Mouse (Mus musculus): ENCODE measurements around the gene Afp. TPM values are rescaled to one million over a fixed set of nuclear protein-coding genes. Genes with fewer than 3 reads are reported as not detected.

The Afp gene
- 2.7 and 5.0 TPM in 2 replicates for polyA plus RNA-seq (2014; fragmentation: Nextera tagmentation; extraction: Ambion mirVana)

- ATAC-seq (ENCODE audit: insufficient read depth, low FRiP score, low TSS enrichment) (no peak), DNase-seq (ENCODE audit: low spot score) (no peak)
- H3K4me2 ChIP-seq (ENCODE audit: low read depth) = no peak within 1 kb of the TSS
- no peaks in the 10 kb centered on the region for H3K9me3 ChIP-seq (ENCODE audit: control insufficient read depth, low read length)
- H3K27ac ChIP-seq (ENCODE audit: low read depth, low read length) = no peak within 1 kb of the TSS
- no peaks in the 10 kb centered on the region for H3K27me3 ChIP-seq (ENCODE audit: control insufficient read depth, insufficient read depth, low read length)
- no peak within 1 kb of the TSS for H3K4me3 ChIP-seq (ENCODE audit: low read depth, low read length)
- H3K9ac ChIP-seq (ENCODE audit: low read length) = no peak within 1 kb of the TSS
- 88% methylated on average over 7 of the region's 7 CpGs for WGBS
- no peaks in the 10 kb centered on the region for H3K36me3 ChIP-seq (ENCODE audit: control insufficient read depth, insufficient read depth, low read length)
- no peaks in the 10 kb centered on the region for H3K4me1 ChIP-seq (ENCODE audit: control insufficient read depth, insufficient read depth, low read length)
Observed at GRCm38 (mm10) chr5:90490518-90490917, at the start of gene Afp. Afp (plus strand) TSS chr5:90490737.

GRCm38 (mm10) chr5:90447577-90447976 lies 43.0 kb upstream of the Afp start:
- H3K4me2 ChIP-seq (ENCODE audit: low read depth) = no peak overlapping the region
- DNase-seq (ENCODE audit: low spot score) = no peak
- no peak overlapping the region for H3K9ac ChIP-seq (ENCODE audit: low read length)
- H3K27me3 ChIP-seq (ENCODE audit: control insufficient read depth, insufficient read depth, low read length) = no peaks in the 10 kb centered on the region
- H3K27ac ChIP-seq (ENCODE audit: low read depth, low read length) = no peak overlapping the region
- H3K4me1 ChIP-seq (ENCODE audit: control insufficient read depth, insufficient read depth, low read length) = no peaks in the 10 kb centered on the region
- no peak overlapping the region for H3K4me3 ChIP-seq (ENCODE audit: low read depth, low read length)
- no peak for ATAC-seq (ENCODE audit: insufficient read depth, low FRiP score, low TSS enrichment)
- no peaks in the 10 kb centered on the region for H3K36me3 ChIP-seq (ENCODE audit: control insufficient read depth, insufficient read depth, low read length)
- no peaks in the 10 kb centered on the region for H3K9me3 ChIP-seq (ENCODE audit: control insufficient read depth, low read length)
- WGBS = 95% methylated on average over 3 of the region's 3 CpGs

GRCm38 (mm10) chr5:90449961-90450360 lies 40.6 kb upstream of the Afp start:
- Histone ChIP-seq H3K9ac (ENCODE audit: low read length) (no peak overlapping the region), H3K4me1 (ENCODE audit: control insufficient read depth, insufficient read depth, low read length) (no peaks in the 10 kb centered on the region), H3K27me3 (ENCODE audit: control insufficient read depth, insufficient read depth, low read length) (no peaks in the 10 kb centered on the region), H3K36me3 (ENCODE audit: control insufficient read depth, insufficient read depth, low read length) (no peaks in the 10 kb centered on the region), H3K27ac (ENCODE audit: low read depth, low read length) (no peak overlapping the region), H3K4me2 (ENCODE audit: low read depth) (no peak overlapping the region), H3K9me3 (ENCODE audit: control insufficient read depth, low read length) (no peaks in the 10 kb centered on the region), H3K4me3 (ENCODE audit: low read depth, low read length) (no peak overlapping the region)
- WGBS = 89% methylated on average over 5 of the region's 5 CpGs
- DNase-seq (ENCODE audit: low spot score) = no peak
- no peak for ATAC-seq (ENCODE audit: insufficient read depth, low FRiP score, low TSS enrichment)

GRCm38 (mm10) chr5:90452711-90453110 lies 37.8 kb upstream of the Afp start:
- Histone ChIP-seq H3K4me3 (ENCODE audit: low read depth, low read length) (no peak overlapping the region), H3K9me3 (ENCODE audit: control insufficient read depth, low read length) (no peaks in the 10 kb centered on the region), H3K9ac (ENCODE audit: low read length) (no peak overlapping the region), H3K27ac (ENCODE audit: low read depth, low read length) (no peak overlapping the region), H3K27me3 (ENCODE audit: control insufficient read depth, insufficient read depth, low read length) (no peaks in the 10 kb centered on the region), H3K4me2 (ENCODE audit: low read depth) (no peak overlapping the region), H3K4me1 (ENCODE audit: control insufficient read depth, insufficient read depth, low read length) (no peaks in the 10 kb centered on the region), H3K36me3 (ENCODE audit: control insufficient read depth, insufficient read depth, low read length) (no peaks in the 10 kb centered on the region)
- ATAC-seq (ENCODE audit: insufficient read depth, low FRiP score, low TSS enrichment) = no peak
- no peak for DNase-seq (ENCODE audit: low spot score)
- WGBS = 78% methylated on average over 4 of the region's 4 CpGs

GRCm38 (mm10) chr5:90457241-90457640 lies 33.3 kb upstream of the Afp start:
- H3K9ac ChIP-seq (ENCODE audit: low read length) = no peak overlapping the region
- H3K9me3 ChIP-seq (ENCODE audit: control insufficient read depth, low read length) = no peaks in the 10 kb centered on the region
- 79% methylated on average over 1 of the region's 1 CpGs for WGBS
- H3K36me3 ChIP-seq (ENCODE audit: control insufficient read depth, insufficient read depth, low read length) = no peaks in the 10 kb centered on the region
- no peaks in the 10 kb centered on the region for H3K4me1 ChIP-seq (ENCODE audit: control insufficient read depth, insufficient read depth, low read length)
- DNase-seq (ENCODE audit: low spot score) = no peak
- H3K4me3 ChIP-seq (ENCODE audit: low read depth, low read length) = no peak overlapping the region
- no peaks in the 10 kb centered on the region for H3K27me3 ChIP-seq (ENCODE audit: control insufficient read depth, insufficient read depth, low read length)
- no peak for ATAC-seq (ENCODE audit: insufficient read depth, low FRiP score, low TSS enrichment)
- H3K27ac ChIP-seq (ENCODE audit: low read depth, low read length) = no peak overlapping the region
- no peak overlapping the region for H3K4me2 ChIP-seq (ENCODE audit: low read depth)

GRCm38 (mm10) chr5:90458727-90459126 lies 31.8 kb upstream of the Afp start:
- Histone ChIP-seq H3K9me3 (ENCODE audit: control insufficient read depth, low read length) (no peaks in the 10 kb centered on the region), H3K36me3 (ENCODE audit: control insufficient read depth, insufficient read depth, low read length) (no peaks in the 10 kb centered on the region), H3K4me2 (ENCODE audit: low read depth) (no peak overlapping the region), H3K4me3 (ENCODE audit: low read depth, low read length) (no peak overlapping the region), H3K9ac (ENCODE audit: low read length) (no peak overlapping the region), H3K27ac (ENCODE audit: low read depth, low read length) (no peak overlapping the region), H3K27me3 (ENCODE audit: control insufficient read depth, insufficient read depth, low read length) (no peaks in the 10 kb centered on the region), H3K4me1 (ENCODE audit: control insufficient read depth, insufficient read depth, low read length) (no peaks in the 10 kb centered on the region)
- DNase-seq (ENCODE audit: low spot score) = no peak
- 87% methylated on average over 5 of the region's 5 CpGs for WGBS
- ATAC-seq (ENCODE audit: insufficient read depth, low FRiP score, low TSS enrichment) = no peak

GRCm38 (mm10) chr5:90460619-90461018 lies 29.9 kb upstream of the Afp start, which contains the start of gene Alb:
Alb (plus strand) TSS chr5:90460897.
- WGBS = 94% methylated on average over 8 of the region's 8 CpGs
- no peaks in the 10 kb centered on the region for H3K27me3 ChIP-seq (ENCODE audit: control insufficient read depth, insufficient read depth, low read length)
- H3K4me2 ChIP-seq (ENCODE audit: low read depth) = no peak within 1 kb of the TSS
- H3K27ac ChIP-seq (ENCODE audit: low read depth, low read length) = no peak within 1 kb of the TSS
- ATAC-seq (ENCODE audit: insufficient read depth, low FRiP score, low TSS enrichment) = no peak
- DNase-seq (ENCODE audit: low spot score) = no peak
- H3K4me3 ChIP-seq (ENCODE audit: low read depth, low read length) = no peak within 1 kb of the TSS
- no peak within 1 kb of the TSS for H3K9ac ChIP-seq (ENCODE audit: low read length)
- no peaks in the 10 kb centered on the region for H3K9me3 ChIP-seq (ENCODE audit: control insufficient read depth, low read length)
- no peaks in the 10 kb centered on the region for H3K36me3 ChIP-seq (ENCODE audit: control insufficient read depth, insufficient read depth, low read length)
- H3K4me1 ChIP-seq (ENCODE audit: control insufficient read depth, insufficient read depth, low read length) = no peaks in the 10 kb centered on the region

- ATAC-seq (ENCODE audit: insufficient read depth, low FRiP score, low TSS enrichment) = no peak
- no peak overlapping the region for H3K4me2 ChIP-seq (ENCODE audit: low read depth)
- no peak overlapping the region for H3K27ac ChIP-seq (ENCODE audit: low read depth, low read length)
- no peak overlapping the region for H3K4me3 ChIP-seq (ENCODE audit: low read depth, low read length)
- H3K9me3 ChIP-seq (ENCODE audit: control insufficient read depth, low read length) = no peaks in the 10 kb centered on the region
- no peak for DNase-seq (ENCODE audit: low spot score)
- WGBS = 74% methylated on average over 4 of the region's 4 CpGs
- H3K36me3 ChIP-seq (ENCODE audit: control insufficient read depth, insufficient read depth, low read length) = no peaks in the 10 kb centered on the region
- H3K9ac ChIP-seq (ENCODE audit: low read length) = no peak overlapping the region
- no peaks in the 10 kb centered on the region for H3K4me1 ChIP-seq (ENCODE audit: control insufficient read depth, insufficient read depth, low read length)
- no peaks in the 10 kb centered on the region for H3K27me3 ChIP-seq (ENCODE audit: control insufficient read depth, insufficient read depth, low read length)
Observed at GRCm38 (mm10) chr5:90466806-90467205, 23.7 kb upstream of the Afp start.

- H3K9me3 ChIP-seq (ENCODE audit: control insufficient read depth, low read length) = no peaks in the 10 kb centered on the region
- H3K9ac ChIP-seq (ENCODE audit: low read length) = no peak overlapping the region
- ATAC-seq (ENCODE audit: insufficient read depth, low FRiP score, low TSS enrichment) (peak; percentile 61; the same call in 1 of the 2 replicates), DNase-seq (ENCODE audit: low spot score) (peak; percentile 39)
- 11% methylated on average over 6 of the region's 6 CpGs for WGBS
- no peak overlapping the region for H3K27ac ChIP-seq (ENCODE audit: low read depth, low read length)
- no peak overlapping the region for H3K4me2 ChIP-seq (ENCODE audit: low read depth)
- H3K36me3 ChIP-seq (ENCODE audit: control insufficient read depth, insufficient read depth, low read length) = no peaks in the 10 kb centered on the region
- H3K4me1 ChIP-seq (ENCODE audit: control insufficient read depth, insufficient read depth, low read length) = no peaks in the 10 kb centered on the region
- no peak overlapping the region for H3K4me3 ChIP-seq (ENCODE audit: low read depth, low read length)
- no peaks in the 10 kb centered on the region for H3K27me3 ChIP-seq (ENCODE audit: control insufficient read depth, insufficient read depth, low read length)
Observed at GRCm38 (mm10) chr5:90467245-90467644, 23.3 kb upstream of the Afp start.

Measured in neural tube, embryonic 11.5 days (tissue).